Mouse (Mus musculus): ENCODE results near the gene Zfp629. TPM values are rescaled to one million over a fixed set of nuclear protein-coding genes. Genes with fewer than 3 reads are reported as not detected.
"Not testable (repeated sequence)": the region's sequence is repeated elsewhere in the genome, so short reads cannot be mapped to it uniquely, and the experiment has no call there.

Gene Zfp629
- total and polyA plus RNA-seq, 3 experiments: 9.0 to 23.2 (median 11.3) TPM

GRCm38 (mm10) chr7:127626039-127626438 lies 10.4 kb upstream of the Zfp629 start:
- DNase-seq (ENCODE audit: low spot score) (no peak), ATAC-seq (ENCODE audit: extremely low read depth, insufficient number of reproducible peaks, low FRiP score, poor library complexity, severe bottlenecking) (no peak)
- no peak overlapping the region for H3K4me3 ChIP-seq (ENCODE audit: low read depth, low read length)

GRCm38 (mm10) chr7:127618402-127618801 lies 2.8 kb upstream of the Zfp629 start:
- H3K4me3 ChIP-seq (ENCODE audit: low read depth, low read length); DNase-seq (ENCODE audit: low spot score); ATAC-seq (ENCODE audit: extremely low read depth, insufficient number of reproducible peaks, low FRiP score, poor library complexity, severe bottlenecking); H3K36me3 ChIP-seq (replicated peaks); H3K27me3 ChIP-seq (ENCODE audit: insufficient read depth, low read length); H3K9me3 ChIP-seq (replicated peaks): not testable (repeated sequence)
- H3K4me1 ChIP-seq (ENCODE audit: insufficient read depth, low read depth, low read length): peaks cover 17% of the 10 kb centered on the region

More at GRCm38 (mm10) chr7:127626039-127626438, 10.4 kb upstream of the Zfp629 start:
- no peaks in the 10 kb centered on the region for H3K27me3 ChIP-seq (ENCODE audit: insufficient read depth, low read length)
- H3K4me1 ChIP-seq (ENCODE audit: insufficient read depth, low read depth, low read length): peaks cover 14% of the 10 kb centered on the region
- no peaks in the 10 kb centered on the region for H3K9me3 ChIP-seq (replicated peaks)
- TF ChIP-seq POLR2AphosphoS5 (IDR thresholded peaks at IDR 0.05; ENCODE audit: insufficient replicate concordance, low read depth, low read length) (no peak), TAL1 (conservative IDR thresholded peaks at IDR 0.05; ENCODE audit: low read depth, low read length) (no peak), GATA1 (IDR thresholded peaks at IDR 0.05; ENCODE audit: borderline replicate concordance, low read length) (no peak), CTCF (IDR thresholded peaks at IDR 0.05; ENCODE audit: low read depth, low read length) (no peak), GATA2 (IDR thresholded peaks at IDR 0.05; ENCODE audit: borderline replicate concordance, low read depth, low read length) (no peak)
- H3K36me3 ChIP-seq (replicated peaks): no peaks in the 10 kb centered on the region

- peaks cover 17% of the 10 kb centered on the region for H3K4me1 ChIP-seq (ENCODE audit: insufficient read depth, low read depth, low read length)
- DNase-seq (ENCODE audit: low spot score) (no peak), ATAC-seq (ENCODE audit: extremely low read depth, insufficient number of reproducible peaks, low FRiP score, poor library complexity, severe bottlenecking) (no peak)
- peaks cover 2% of the 10 kb centered on the region for H3K36me3 ChIP-seq (replicated peaks)
- H3K27me3 ChIP-seq (ENCODE audit: insufficient read depth, low read length): 0 out of 2 replicates have a peak, but pooled peaks cover 2% of the 10 kb centered on the region
- H3K4me3 ChIP-seq (ENCODE audit: low read depth, low read length): no peak overlapping the region
- peaks cover 3% of the 10 kb centered on the region; the same call in 1 of the 2 replicates for H3K9me3 ChIP-seq (replicated peaks)
- TF ChIP-seq GATA2 (IDR thresholded peaks at IDR 0.05; ENCODE audit: borderline replicate concordance, low read depth, low read length): no peak
- no peak for TF ChIP-seq POLR2AphosphoS5 (IDR thresholded peaks at IDR 0.05; ENCODE audit: insufficient replicate concordance, low read depth, low read length)
- TF ChIP-seq GATA1 (IDR thresholded peaks at IDR 0.05; ENCODE audit: borderline replicate concordance, low read length): no peak
- no peak for TF ChIP-seq CTCF (IDR thresholded peaks at IDR 0.05; ENCODE audit: low read depth, low read length)
- no peak for TF ChIP-seq TAL1 (conservative IDR thresholded peaks at IDR 0.05; ENCODE audit: low read depth, low read length)
Measured at GRCm38 (mm10) chr7:127617962-127618361, 2.4 kb upstream of the Zfp629 start.

- Histone ChIP-seq H3K4me1 (ENCODE audit: insufficient read depth, low read depth, low read length) (peaks cover 17% of the 10 kb centered on the region), H3K4me3 (ENCODE audit: low read depth, low read length) (no peak overlapping the region), H3K9me3 (replicated peaks) (peaks cover 5% of the 10 kb centered on the region), H3K27me3 (ENCODE audit: insufficient read depth, low read length) (peaks cover 4% of the 10 kb centered on the region; the same call in 1 of the 2 replicates), H3K36me3 (replicated peaks) (peaks cover 13% of the 10 kb centered on the region)
- no peak for ATAC-seq (ENCODE audit: extremely low read depth, insufficient number of reproducible peaks, low FRiP score, poor library complexity, severe bottlenecking)
- no peak for TF ChIP-seq GATA1 (IDR thresholded peaks at IDR 0.05; ENCODE audit: borderline replicate concordance, low read length)
- TF ChIP-seq POLR2AphosphoS5 (IDR thresholded peaks at IDR 0.05; ENCODE audit: insufficient replicate concordance, low read depth, low read length): no peak
- no peak for TF ChIP-seq CTCF (IDR thresholded peaks at IDR 0.05; ENCODE audit: low read depth, low read length)
- TF ChIP-seq GATA2 (IDR thresholded peaks at IDR 0.05; ENCODE audit: borderline replicate concordance, low read depth, low read length): no peak
- TF ChIP-seq TAL1 (conservative IDR thresholded peaks at IDR 0.05; ENCODE audit: low read depth, low read length): no peak
- DNase-seq (ENCODE audit: low spot score): no peak
Measured at GRCm38 (mm10) chr7:127616881-127617280, 1.3 kb upstream of the Zfp629 start.

- H3K27me3 ChIP-seq (ENCODE audit: insufficient read depth, low read length): peaks cover 9% of the 10 kb centered on the region; the same call in 1 of the 2 replicates
- no peak overlapping the region for H3K4me3 ChIP-seq (ENCODE audit: low read depth, low read length)
- peaks cover 8% of the 10 kb centered on the region for H3K9me3 ChIP-seq (replicated peaks)
- ATAC-seq (ENCODE audit: extremely low read depth, insufficient number of reproducible peaks, low FRiP score, poor library complexity, severe bottlenecking) (no peak), DNase-seq (ENCODE audit: low spot score) (no peak)
- H3K36me3 ChIP-seq (replicated peaks): peaks cover 18% of the 10 kb centered on the region
- TF ChIP-seq TAL1 (conservative IDR thresholded peaks at IDR 0.05; ENCODE audit: low read depth, low read length) (no peak), GATA1 (IDR thresholded peaks at IDR 0.05; ENCODE audit: borderline replicate concordance, low read length) (no peak), GATA2 (IDR thresholded peaks at IDR 0.05; ENCODE audit: borderline replicate concordance, low read depth, low read length) (no peak), CTCF (IDR thresholded peaks at IDR 0.05; ENCODE audit: low read depth, low read length) (no peak), POLR2AphosphoS5 (IDR thresholded peaks at IDR 0.05; ENCODE audit: insufficient replicate concordance, low read depth, low read length) (no peak)
- H3K4me1 ChIP-seq (ENCODE audit: insufficient read depth, low read depth, low read length): peaks cover 17% of the 10 kb centered on the region
Measured at GRCm38 (mm10) chr7:127616336-127616735, 739 bp upstream of the Zfp629 start.

GRCm38 (mm10) chr7:127614511-127614890 lies 1.1 kb downstream of the Zfp629 start:
- Histone ChIP-seq H3K4me3 (ENCODE audit: low read depth, low read length) (peak overlapping the region; percentile 71), H3K9me3 (replicated peaks) (peaks cover 8% of the 10 kb centered on the region)

More at GRCm38 (mm10) chr7:127614511-127614890, 1.1 kb downstream of the Zfp629 start:
- Histone ChIP-seq H3K36me3 (replicated peaks) (peaks cover 35% of the 10 kb centered on the region), H3K4me1 (ENCODE audit: insufficient read depth, low read depth, low read length) (peaks cover 17% of the 10 kb centered on the region), H3K27me3 (ENCODE audit: insufficient read depth, low read length) (peaks cover 19% of the 10 kb centered on the region; the same call in 1 of the 2 replicates)
- DNase-seq (ENCODE audit: low spot score) (peak; percentile 56), ATAC-seq (ENCODE audit: extremely low read depth, insufficient number of reproducible peaks, low FRiP score, poor library complexity, severe bottlenecking) (no peak)
- TF ChIP-seq TAL1 (conservative IDR thresholded peaks at IDR 0.05; ENCODE audit: low read depth, low read length): no peak
- TF ChIP-seq CTCF (IDR thresholded peaks at IDR 0.05; ENCODE audit: low read depth, low read length): no peak
- TF ChIP-seq GATA1 (IDR thresholded peaks at IDR 0.05; ENCODE audit: borderline replicate concordance, low read length): no peak
- TF ChIP-seq POLR2AphosphoS5 (IDR thresholded peaks at IDR 0.05; ENCODE audit: insufficient replicate concordance, low read depth, low read length): no peak
- TF ChIP-seq GATA2 (IDR thresholded peaks at IDR 0.05; ENCODE audit: borderline replicate concordance, low read depth, low read length): no peak
